Mouse (Mus musculus) G1E (cell line): ENCODE results near the gene Crtap. TPM values are rescaled to one million over a fixed set of nuclear protein-coding genes. Genes with fewer than 3 reads are reported as not detected.

Experiments
- ATAC-seq: 2 replicates; pipeline ENCODE4 v1.8.0; 2016; ENCODE audit warnings: mild to moderate bottlenecking; ENCODE audit not compliant: insufficient number of reproducible peaks, poor library complexity, low FRiP score, severe bottlenecking; ENCODE audit errors: extremely low read depth
- DNase-seq: peaks from one replicate; pipeline ENCODE4 v3.0.0; 2012; ENCODE audit warnings: low spot score
- H3K27me3 ChIP-seq: 2 replicates; pipeline ENCODE4 v1.6.1; 2012; ENCODE audit warnings: mild to moderate bottlenecking, low read length, inconsistent platforms; ENCODE audit not compliant: insufficient read depth
- H3K36me3 ChIP-seq: replicated peaks from 2 replicates; pipeline ENCODE3; 2012; ENCODE audit warnings: mild to moderate bottlenecking, inconsistent platforms
- H3K4me1 ChIP-seq: 2 replicates; pipeline ENCODE4 v1.6.1; 2012; ENCODE audit warnings: low read depth, low read length, inconsistent platforms, mixed read lengths; ENCODE audit not compliant: insufficient read depth
- H3K4me3 ChIP-seq: 2 replicates; pipeline ENCODE4 v1.5.1; 2012; ENCODE audit warnings: low read depth, mild to moderate bottlenecking, inconsistent platforms, low read length, moderate library complexity, mixed read lengths
- H3K9me3 ChIP-seq: replicated peaks from 2 replicates; pipeline ENCODE4 v1.6.1; 2012; ENCODE audit warnings: inconsistent platforms
- CTCF ChIP-seq: IDR thresholded peaks from 2 replicates; pipeline ENCODE4 v1.5.1; 2012; ENCODE audit warnings: low read depth, low read length, inconsistent platforms, mixed read lengths
- GATA1 ChIP-seq: IDR thresholded peaks from 2 replicates; pipeline ENCODE4 v1.6.1; 2012; ENCODE audit warnings: borderline replicate concordance, low read length, inconsistent platforms, mixed read lengths
- GATA2 ChIP-seq: IDR thresholded peaks from 2 replicates; pipeline ENCODE4 v1.6.1; 2012; ENCODE audit warnings: low read depth, low read length, inconsistent platforms, borderline replicate concordance
- POLR2AphosphoS5 ChIP-seq: IDR thresholded peaks from 2 replicates; pipeline ENCODE4 v1.6.1; 2012; ENCODE audit warnings: low read depth, low read length, inconsistent platforms; ENCODE audit not compliant: insufficient replicate concordance
- TAL1 ChIP-seq: conservative IDR thresholded peaks from 2 replicates; pipeline ENCODE4 v1.6.1; 2012; ENCODE audit warnings: low read depth, low read length, inconsistent platforms, mixed read lengths
- polyA plus RNA-seq: library from polyadenylated mRNA; stranded (reverse); fragments of >175 nt; gene quantifications from 2 replicates; pipeline ENCODE4 v1.2.3, GENCODE M21; 2012
- total RNA-seq, 2 experiments: library from RNA; stranded (forward) in 1 of 2; stranded (reverse) in 1 of 2; fragments of 200-1000 nt in 1 of 2; fragments of >200 nt in 1 of 2; fragmentation: Nextera tagmentation in 1 of 2; gene quantifications; 2 replicates each; pipeline ENCODE4 v1.2.3; 2014 to 2017

Crtap gene
- total RNA-seq (2014; fragmentation: Nextera tagmentation) (14.9 and 17.9 TPM in 2 replicates), total RNA-seq (2017) (11.0 and 12.6 TPM in 2 replicates), polyA plus RNA-seq (5.5 and 7.6 TPM in 2 replicates)

DNA sequence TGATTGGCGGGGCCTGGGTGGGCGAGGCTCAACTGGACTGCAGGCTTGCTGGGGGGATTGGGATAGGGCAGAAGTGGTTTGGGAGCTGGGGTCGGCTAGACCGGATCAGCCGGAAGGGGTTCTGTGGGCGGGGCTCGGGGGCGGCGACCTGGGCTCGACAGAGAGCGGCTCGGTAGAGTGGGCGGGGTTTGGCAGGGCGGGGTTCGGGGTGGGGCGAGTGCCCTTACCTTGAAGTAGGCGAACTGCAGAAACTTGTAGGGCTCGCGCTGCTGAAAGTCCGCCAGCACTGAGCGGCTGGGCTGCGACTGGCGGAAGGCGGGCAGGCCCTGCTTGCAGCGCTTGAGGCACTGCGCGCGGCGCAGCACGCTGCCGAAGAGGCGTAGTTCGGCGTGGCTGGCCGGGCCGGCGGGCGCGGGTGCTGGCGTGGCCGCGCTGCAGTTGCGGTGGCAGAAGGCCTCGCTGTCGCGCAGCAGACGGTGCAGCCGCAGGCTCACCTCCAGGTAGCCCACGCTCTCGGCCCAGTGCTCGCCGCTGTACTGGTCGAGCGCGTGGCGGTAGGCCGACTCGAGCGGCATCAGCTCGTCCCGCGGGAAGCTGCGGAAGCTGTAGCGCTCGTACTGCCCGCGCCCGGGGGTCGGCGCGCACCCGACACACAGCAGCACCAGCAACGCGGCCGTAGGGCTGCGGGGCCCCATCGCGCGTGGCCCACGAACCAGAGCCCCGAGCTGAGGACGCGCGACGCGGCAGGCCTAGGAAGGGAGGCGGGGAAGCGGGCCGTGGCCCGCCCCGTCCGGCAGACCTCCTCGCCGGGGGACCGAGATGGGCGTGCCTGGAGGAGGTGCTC, at the start of gene Crtap:
Gene Crtap (minus strand): TSS at position 771 of the 844 bp plus-strand sequence.
- peak; percentile 76 for DNase-seq
- Histone ChIP-seq H3K9me3 (peaks cover 3% of the 10 kb centered on the region; the same call in 1 of the 2 replicates), H3K4me1 (peaks cover 36% of the 10 kb centered on the region), H3K36me3 (peaks cover 34% of the 10 kb centered on the region), H3K27me3 (no peaks in the 10 kb centered on the region), H3K4me3 (peak within 1 kb of the TSS; percentile 94)
- ATAC-seq, result peak; percentile 72
- no peak for TF ChIP-seq POLR2AphosphoS5
- TF ChIP-seq CTCF, result no peak
- no peak for TF ChIP-seq TAL1
- no peak for TF ChIP-seq GATA1
- TF ChIP-seq GATA2, result no peak

DNA sequence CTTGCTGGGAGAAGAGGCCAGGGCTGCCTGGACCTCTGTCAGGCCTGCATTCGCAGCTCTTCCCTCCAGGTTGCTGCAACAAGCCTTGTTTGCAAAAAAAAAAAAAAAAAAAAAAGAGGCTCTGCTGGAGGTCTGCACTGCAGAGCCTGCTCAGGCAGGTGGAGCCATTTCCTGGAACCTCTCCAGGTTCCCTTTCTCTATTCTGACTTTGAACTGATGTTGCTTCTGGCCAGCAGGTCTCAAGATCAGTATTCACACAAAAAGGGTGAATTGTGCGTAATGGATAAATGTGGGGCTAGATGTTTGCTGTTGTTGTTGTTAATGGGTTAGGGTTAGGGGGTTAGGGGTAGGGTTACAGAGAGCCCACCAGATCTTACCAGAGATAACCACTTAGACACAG, 45.2 kb upstream of the Crtap start:
- TF ChIP-seq TAL1 (no peak), GATA1 (no peak), CTCF (no peak), POLR2AphosphoS5 (no peak), GATA2 (no peak)
- Histone ChIP-seq H3K27me3 (no peaks in the 10 kb centered on the region), H3K36me3 (peaks cover 14% of the 10 kb centered on the region), H3K4me1 (no peaks in the 10 kb centered on the region), H3K9me3 (no peaks in the 10 kb centered on the region), H3K4me3 (no peak overlapping the region)
- ATAC-seq (no peak), DNase-seq (no peak)

DNA sequence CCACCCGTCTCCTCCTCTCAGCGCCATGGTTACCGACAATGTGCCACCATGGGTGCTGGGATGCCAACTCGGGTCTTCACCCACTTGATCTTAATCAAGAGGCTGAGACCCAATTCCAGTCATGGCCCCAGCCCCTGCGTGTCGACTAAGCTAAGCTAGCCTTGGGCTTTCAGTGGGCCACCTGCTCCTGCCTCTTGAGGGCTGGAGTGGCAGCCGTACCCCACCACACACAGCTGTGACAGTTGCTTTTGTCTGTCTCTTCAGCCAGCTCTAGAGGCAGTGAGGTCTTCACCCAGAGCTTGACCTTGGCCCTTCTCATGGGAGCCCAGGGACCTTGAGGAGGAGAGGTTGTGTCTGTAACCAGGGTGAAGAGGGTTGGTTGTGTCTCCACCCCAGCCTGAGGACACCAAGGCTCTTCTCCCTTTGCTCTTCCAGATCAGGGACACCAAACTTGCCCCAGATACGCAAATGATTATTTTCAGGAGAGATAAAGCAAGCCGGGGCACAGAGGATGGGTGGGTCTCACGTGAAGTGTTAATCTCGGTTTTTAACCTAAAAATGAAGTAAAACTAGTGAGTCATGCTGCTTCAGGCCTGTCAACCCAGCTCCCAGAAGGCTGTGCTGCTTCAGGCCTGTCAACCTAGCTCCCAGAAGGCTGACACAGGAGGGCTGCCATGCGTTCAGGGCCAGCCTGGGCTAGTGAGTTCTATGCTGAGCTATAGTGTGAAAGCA, 37.8 kb upstream of the Crtap start:
- H3K27me3 ChIP-seq, result no peaks in the 10 kb centered on the region
- DNase-seq, result no peak
- H3K4me3 ChIP-seq, result no peak overlapping the region
- H3K9me3 ChIP-seq, result peaks cover 6% of the 10 kb centered on the region
- TF ChIP-seq CTCF (no peak), TAL1 (no peak), GATA2 (no peak), GATA1 (no peak), POLR2AphosphoS5 (no peak)
- H3K36me3 ChIP-seq, result peaks cover 40% of the 10 kb centered on the region
- peak; percentile 74 for ATAC-seq
- H3K4me1 ChIP-seq, result peaks cover 7% of the 10 kb centered on the region

DNA sequence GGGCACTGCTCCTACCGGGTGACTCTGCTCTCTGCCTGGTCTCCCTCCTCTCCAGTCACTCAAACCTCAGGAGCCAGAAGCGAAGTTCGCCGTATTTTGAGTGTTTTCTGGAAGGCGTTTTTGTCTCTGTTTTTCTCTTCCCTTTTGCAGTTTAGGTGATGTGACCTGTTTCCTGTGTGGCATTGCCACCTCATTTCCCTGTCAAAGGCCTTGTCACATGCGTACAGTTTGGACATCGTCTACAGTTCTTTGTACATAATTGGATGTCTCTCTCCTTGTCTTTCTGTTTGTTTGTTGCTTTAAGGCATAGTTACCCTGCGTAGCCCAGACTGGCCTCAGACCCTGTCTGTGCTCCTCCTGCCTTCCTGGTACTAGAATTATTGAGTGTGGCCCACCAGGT, 37.0 kb upstream of the Crtap start:
- H3K9me3 ChIP-seq, result peaks cover 6% of the 10 kb centered on the region
- peaks cover 7% of the 10 kb centered on the region for H3K4me1 ChIP-seq
- DNase-seq (no peak), ATAC-seq (no peak)
- H3K4me3 ChIP-seq, result no peak overlapping the region
- TF ChIP-seq GATA2 (no peak), CTCF (no peak), GATA1 (no peak), TAL1 (no peak), POLR2AphosphoS5 (no peak)
- peaks cover 38% of the 10 kb centered on the region for H3K36me3 ChIP-seq
- no peaks in the 10 kb centered on the region for H3K27me3 ChIP-seq

DNA sequence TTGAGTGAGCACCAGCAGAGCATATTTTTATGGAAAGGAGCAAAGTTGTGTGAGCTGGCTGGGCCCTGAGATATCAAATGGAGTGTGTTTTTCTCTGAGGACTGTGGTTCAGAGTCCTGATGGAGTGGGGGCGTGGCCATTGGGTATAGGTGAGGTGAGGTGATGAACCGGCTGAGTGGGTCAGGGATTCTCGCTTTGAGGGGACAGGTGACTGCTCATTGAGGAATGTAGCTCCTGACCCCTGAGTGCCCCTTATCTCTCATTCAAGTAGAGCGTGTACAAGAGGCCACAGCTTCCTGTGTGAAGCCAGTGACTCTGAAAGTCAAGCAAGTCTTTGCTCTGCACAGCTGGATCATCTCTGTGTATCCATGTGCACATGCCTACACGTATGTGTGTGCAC, 35.7 kb upstream of the Crtap start:
- DNase-seq, result no peak
- H3K9me3 ChIP-seq, result peaks cover 6% of the 10 kb centered on the region
- no peak for TF ChIP-seq TAL1
- TF ChIP-seq CTCF, result no peak
- no peak for TF ChIP-seq POLR2AphosphoS5
- no peak for TF ChIP-seq GATA2
- TF ChIP-seq GATA1, result no peak
- peaks cover 7% of the 10 kb centered on the region for H3K4me1 ChIP-seq
- no peaks in the 10 kb centered on the region for H3K27me3 ChIP-seq
- no peak overlapping the region for H3K4me3 ChIP-seq
- no peak for ATAC-seq
- peaks cover 40% of the 10 kb centered on the region for H3K36me3 ChIP-seq

GRCm38 (mm10) chr9:114425576-114425975, 35.1 kb upstream of the Crtap start:
- peaks cover 7% of the 10 kb centered on the region for H3K4me1 ChIP-seq
- no peak overlapping the region for H3K4me3 ChIP-seq
- no peak for TF ChIP-seq GATA2
- no peak for TF ChIP-seq GATA1
- TF ChIP-seq TAL1, result no peak
- no peak for TF ChIP-seq POLR2AphosphoS5
- TF ChIP-seq CTCF, result no peak
- H3K36me3 ChIP-seq, result peaks cover 40% of the 10 kb centered on the region
- ATAC-seq, result no peak
- no peaks in the 10 kb centered on the region for H3K27me3 ChIP-seq
- H3K9me3 ChIP-seq, result peaks cover 6% of the 10 kb centered on the region
- DNase-seq, result no peak
